22 mouse cellular contexts compared by ENCODE assay signal in the genomic region with DNA sequence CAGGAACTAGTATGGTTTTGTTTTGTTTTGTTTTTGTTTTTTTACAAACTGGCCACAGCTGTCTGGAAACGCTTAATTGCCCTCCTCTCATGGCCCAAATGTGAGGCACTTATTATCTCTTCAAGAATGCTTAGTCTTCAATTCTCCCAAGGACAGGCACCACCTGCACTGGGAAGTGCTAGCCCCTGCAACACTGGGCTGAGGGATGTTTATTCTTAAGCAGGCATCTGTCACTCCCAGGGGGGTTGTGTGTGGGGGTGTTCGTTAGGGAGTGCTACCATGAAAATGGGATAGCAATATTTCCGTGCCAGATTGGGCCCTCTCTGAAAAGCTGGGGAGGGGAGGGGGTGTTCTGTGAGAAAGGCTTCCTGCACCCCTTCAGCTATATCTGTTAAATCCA. TPM values are rescaled to one million over a fixed set of nuclear protein-coding genes. Genes with fewer than 3 reads are reported as not detected.
DNase-seq lines count a peak whose midpoint lies in the region; TF ChIP-seq lines count a peak whose summit lies in the region.
"Had no signal": no experiment of that assay in that cellular context is flagged by ENCODE, and none has a peak within 500 bp of the region (broad histone marks: within the 10 kb centered on the region; RNA-seq: fewer than 3 reads in every experiment).

No protein-coding gene starts in this region.

- peak overlapping the region; percentile 35; the same call in 1 of the 2 replicates for H3K27ac ChIP-seq in gastrocnemius, adult 2 months
- H3K27ac ChIP-seq: forebrain, embryonic 10.5 days; heart, embryonic 13.5 days; hindbrain, embryonic 12.5 days; limb, embryonic 13.5 days; liver, embryonic 12.5 days; midbrain, embryonic 12.5 days had no signal

- intact Hi-C loops in gastrocnemius, adult 2 months (cut with DNase I): no loop called here

- no peak for TF ChIP-seq CTCF in gastrocnemius, adult 2 months (IDR thresholded peaks at IDR 0.05)

- peak overlapping the region; percentile 38 for H3K4me3 ChIP-seq in gastrocnemius, adult 2 months
- H3K4me3 ChIP-seq: forebrain, embryonic 10.5 days; heart, embryonic 13.5 days; hindbrain, embryonic 12.5 days; limb, embryonic 13.5 days; liver, embryonic 12.5 days; midbrain, embryonic 12.5 days had no signal

- no peak for DNase-seq in gastrocnemius, adult 2 months
- no peak for DNase-seq in gastrocnemius, postnatal 10 days
- DNase-seq in kidney, postnatal 10 days: peak; percentile 48
- DNase-seq in kidney, postnatal 25 days: no peak
- peak; percentile 11 for DNase-seq in retina, postnatal 1 day
- DNase-seq in retina, embryonic 14.5 days (ENCODE audit: low spot score): no peak
- DNase-seq in cerebellum, postnatal 10 days: no peak
- DNase-seq: adrenal gland, postnatal 10 days; cerebellum, adult 9-11 months; gastrocnemius, postnatal 25 days; heart, postnatal 14 days; lung, adult 18-20 months; lung, postnatal 10 days; right cerebral cortex, postnatal 14 days; thymus, adult 18-20 months; thymus, postnatal 36 days had no signal

RNA-seq across cellular contexts. Expression of gene Nars2, which starts 15.9 kb away (rescaled TPM):
- 1 to 10 TPM; 8.9 to 9.8 TPM for total RNA-seq in gastrocnemius, adult 2 months (2021)
- total RNA-seq in gastrocnemius, postnatal 10 days (2021): 10 to 100 TPM; 10.7 to 11.9 TPM

Comparison
In these comparisons a context has a peak if more than half of its experiments do, and no peak if none do; other contexts are left out.
1. DNase-seq: peak in kidney, postnatal 10 days (single experiment) and retina, postnatal 1 day (single experiment); none in gastrocnemius, adult 2 months (single experiment), gastrocnemius, postnatal 10 days (single experiment), kidney, postnatal 25 days (0 of 2), retina, embryonic 14.5 days (single experiment) and cerebellum, postnatal 10 days (0 of 2).